Mouse (Mus musculus) intestine, embryonic 14.5 days (tissue): ENCODE measurements around the gene Ciao2a. TPM values are rescaled to one million over a fixed set of nuclear protein-coding genes. Genes with fewer than 3 reads are reported as not detected.

Experiments used
- ATAC-seq: fragments of 200-750 bp; cut with Nextera tagmentation; replicated peaks from 2 replicates; pipeline ENCODE4 v1.8.0; 2017; ENCODE audit warnings: low read depth, moderate number of reproducible peaks, moderate TSS enrichment, moderate library complexity; ENCODE audit not compliant: low FRiP score, low TSS enrichment
- DNase-seq: peaks from one replicate; pipeline ENCODE4 v3.0.0-alpha.2; 2018; ENCODE audit warnings: low spot score
- H3K27ac ChIP-seq: fragments of 300-500 bp; sonication (generic); 2 replicates; pipeline ENCODE4 v1.5.1; 2014; ENCODE audit warnings: low read depth, mild to moderate bottlenecking, control low read depth
- H3K27me3 ChIP-seq: fragments of 300-500 bp; sonication (generic); replicated peaks from 2 replicates; pipeline ENCODE4 v1.6.1; 2014; ENCODE audit warnings: low read length, control low read depth; ENCODE audit not compliant: control insufficient read depth, insufficient read depth
- H3K36me3 ChIP-seq: fragments of 300-500 bp; sonication (generic); 2 replicates; pipeline ENCODE4 v1.6.1; 2014; ENCODE audit warnings: low read length, control low read depth; ENCODE audit not compliant: control insufficient read depth, insufficient read depth
- H3K4me1 ChIP-seq: fragments of 300-500 bp; sonication (generic); replicated peaks from 2 replicates; pipeline ENCODE4 v1.6.1; 2014; ENCODE audit warnings: low read length, control low read depth, mixed read lengths; ENCODE audit not compliant: control insufficient read depth, insufficient read depth
- H3K4me2 ChIP-seq: fragments of 300-500 bp; sonication (generic); 2 replicates; pipeline ENCODE4 v1.6.1; 2014; ENCODE audit warnings: low read length
- H3K4me3 ChIP-seq: fragments of 300-500 bp; sonication (generic); 2 replicates; pipeline ENCODE4 v1.5.1; 2014; ENCODE audit warnings: low read depth, low read length, control low read depth, mixed read lengths
- H3K9ac ChIP-seq: fragments of 300-500 bp; sonication (generic); 2 replicates; pipeline ENCODE4 v1.6.1; 2014; ENCODE audit warnings: mild to moderate bottlenecking, low read length
- H3K9me3 ChIP-seq: fragments of 300-500 bp; sonication (generic); 2 replicates; pipeline ENCODE4 v1.6.1; 2016; ENCODE audit warnings: low read length, control low read depth; ENCODE audit not compliant: control insufficient read depth
- WGBS: fragments of 180-500 bp; shearing (Covaris S2); extraction: QIAGEN DNeasy Blood & Tissue Kit; methylation state at CpG from one replicate; pipeline ENCODE4 v1.1.7; 2014; 5-methylcytosine and 5-hydroxymethylcytosine counted together
- polyA plus RNA-seq: library from polyadenylated mRNA; unstranded; fragments of >200 nt; fragmentation: Nextera tagmentation; extraction: Ambion mirVana; gene quantifications from 2 replicates; pipeline ENCODE4 v1.2.1, GENCODE M21; 2014

The Ciao2a gene
- polyA plus RNA-seq, 1 experiment from 2014 or later = 189 TPM

- DNase-seq (no peak), ATAC-seq (no peak)
- Histone ChIP-seq H3K9ac (no peak overlapping the region), H3K4me2 (no peak overlapping the region), H3K36me3 (peaks cover 64% of the 10 kb centered on the region), H3K27me3 (no peaks in the 10 kb centered on the region), H3K4me3 (no peak overlapping the region), H3K4me1 (no peaks in the 10 kb centered on the region), H3K27ac (no peak overlapping the region), H3K9me3 (no peaks in the 10 kb centered on the region)
- WGBS = 72% methylated on average over 8 of the region's 8 CpGs
Measured at GRCm38 (mm10) chr9:66110126-66110525, 16.3 kb upstream of the Ciao2a start.

GRCm38 (mm10) chr9:66110611-66111379 lies 15.6 kb upstream of the Ciao2a start:
- no peaks in the 10 kb centered on the region for H3K9me3 ChIP-seq
- ATAC-seq = no peak
- no peak overlapping the region for H3K4me3 ChIP-seq
- peaks cover 61% of the 10 kb centered on the region for H3K36me3 ChIP-seq
- H3K4me2 ChIP-seq = no peak overlapping the region
- WGBS = 87% methylated on average over 8 of the region's 8 CpGs
- H3K9ac ChIP-seq = no peak overlapping the region
- H3K4me1 ChIP-seq = no peaks in the 10 kb centered on the region
- no peaks in the 10 kb centered on the region for H3K27me3 ChIP-seq
- no peak for DNase-seq
- H3K27ac ChIP-seq = no peak overlapping the region

DNA sequence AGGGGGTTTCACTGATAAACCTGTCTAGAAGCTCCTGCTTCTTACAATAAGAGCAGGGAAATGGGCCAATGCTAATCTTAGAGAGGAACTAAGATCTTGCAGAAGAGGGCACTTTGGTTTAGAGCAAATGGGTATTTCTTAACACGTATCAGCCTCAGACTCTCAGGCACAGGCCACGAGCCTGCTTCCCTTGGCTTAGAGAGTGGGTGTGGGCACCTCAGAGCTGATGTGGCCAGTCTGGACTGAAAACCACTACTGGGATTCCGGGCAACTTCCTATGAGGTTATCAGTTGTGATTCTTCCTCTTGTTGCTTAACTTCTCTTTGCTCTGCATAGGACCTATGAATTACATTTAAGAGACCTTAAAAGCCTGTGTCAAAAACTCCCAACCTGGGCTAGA lies 12.1 kb upstream of the Ciao2a start:
- H3K36me3 ChIP-seq = peaks cover 31% of the 10 kb centered on the region
- ATAC-seq = no peak
- H3K9ac ChIP-seq = no peak overlapping the region
- no peaks in the 10 kb centered on the region for H3K4me1 ChIP-seq
- no peak for DNase-seq
- H3K9me3 ChIP-seq = no peaks in the 10 kb centered on the region
- H3K27ac ChIP-seq = no peak overlapping the region
- H3K4me2 ChIP-seq = no peak overlapping the region
- no peak overlapping the region for H3K4me3 ChIP-seq
- WGBS = 96% methylated on average over 3 of the region's 3 CpGs
- H3K27me3 ChIP-seq = no peaks in the 10 kb centered on the region

DNA sequence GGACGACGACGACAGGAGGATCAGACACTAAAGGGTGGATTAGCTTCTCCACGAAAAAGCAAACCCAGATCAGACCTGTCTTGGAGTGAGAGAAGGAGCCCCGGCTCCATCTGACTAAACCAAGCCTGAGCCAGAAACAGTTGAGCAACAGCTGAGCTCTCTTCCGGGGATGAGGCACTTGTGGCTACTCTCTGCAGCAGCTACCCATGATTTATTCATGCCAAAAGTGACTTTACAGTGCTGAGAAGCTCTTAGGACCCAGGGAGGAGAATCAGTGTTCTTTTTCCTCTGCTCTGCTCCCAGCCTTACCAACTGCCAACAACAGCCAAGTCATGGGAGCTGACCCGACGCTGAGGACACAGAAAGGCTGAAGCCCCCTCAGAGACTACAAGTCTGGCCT lies 9.5 kb upstream of the Ciao2a start:
- H3K4me1 ChIP-seq = no peaks in the 10 kb centered on the region
- DNase-seq (no peak), ATAC-seq (no peak)
- H3K9me3 ChIP-seq = no peaks in the 10 kb centered on the region
- H3K27me3 ChIP-seq = no peaks in the 10 kb centered on the region
- peaks cover 28% of the 10 kb centered on the region for H3K36me3 ChIP-seq
- H3K4me2 ChIP-seq = no peak overlapping the region
- 64% methylated on average over 8 of the region's 8 CpGs for WGBS
- no peak overlapping the region for H3K4me3 ChIP-seq
- H3K9ac ChIP-seq = no peak overlapping the region
- no peak overlapping the region for H3K27ac ChIP-seq

DNA sequence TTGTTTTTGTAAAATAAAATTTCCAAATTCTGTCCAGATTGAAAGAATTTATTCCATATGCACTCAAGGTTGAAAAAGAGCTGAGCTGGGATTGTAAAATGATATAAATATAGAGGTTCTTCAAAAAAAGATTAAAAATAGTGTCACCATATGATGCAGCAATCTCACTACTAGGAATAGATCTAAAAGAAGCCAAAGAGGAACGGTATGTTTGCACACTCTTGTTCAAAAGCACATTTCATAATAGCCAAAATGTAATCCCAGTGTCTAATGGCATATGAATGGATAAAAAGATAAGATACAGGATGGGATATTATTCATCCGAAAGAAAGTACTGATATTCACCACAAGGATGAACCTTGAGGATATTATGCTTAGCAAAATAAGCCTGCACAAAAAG lies 6.9 kb upstream of the Ciao2a start:
- H3K4me2 ChIP-seq = no peak overlapping the region
- 96% methylated on average over 2 of the region's 2 CpGs for WGBS
- no peak overlapping the region for H3K9ac ChIP-seq
- H3K27me3 ChIP-seq = no peaks in the 10 kb centered on the region
- no peaks in the 10 kb centered on the region for H3K9me3 ChIP-seq
- no peak overlapping the region for H3K4me3 ChIP-seq
- H3K36me3 ChIP-seq = peaks cover 15% of the 10 kb centered on the region
- no peak overlapping the region for H3K27ac ChIP-seq
- ATAC-seq = no peak
- H3K4me1 ChIP-seq = peaks cover 6% of the 10 kb centered on the region; the same call in 1 of the 2 replicates
- DNase-seq = no peak

DNA sequence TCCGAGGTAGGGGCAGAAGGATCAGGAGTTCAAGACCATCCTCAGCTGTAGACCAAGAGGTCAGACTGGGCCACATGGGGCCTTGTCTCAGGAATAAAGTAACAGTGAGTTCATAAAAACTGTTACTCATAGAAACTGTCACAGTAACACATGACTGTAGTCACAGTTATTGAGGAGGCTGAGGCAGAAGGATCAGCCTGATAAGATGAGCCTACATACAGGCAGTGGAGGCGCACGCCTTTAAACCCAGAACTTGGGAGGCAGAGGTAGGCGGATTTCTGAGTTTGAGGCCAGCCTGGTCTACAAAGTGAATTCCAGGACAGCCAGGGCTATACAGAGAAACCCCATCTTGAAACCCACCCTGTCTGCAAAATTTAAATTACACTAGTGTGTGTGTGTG lies 6.3 kb upstream of the Ciao2a start:
- H3K9ac ChIP-seq = no peak overlapping the region
- no peak overlapping the region for H3K27ac ChIP-seq
- H3K4me3 ChIP-seq = no peak overlapping the region
- H3K9me3 ChIP-seq = no peaks in the 10 kb centered on the region
- 89% methylated on average over 4 of the region's 4 CpGs for WGBS
- H3K36me3 ChIP-seq = peaks cover 10% of the 10 kb centered on the region
- H3K27me3 ChIP-seq = no peaks in the 10 kb centered on the region
- H3K4me2 ChIP-seq = no peak overlapping the region
- H3K4me1 ChIP-seq = peaks cover 6% of the 10 kb centered on the region; the same call in 1 of the 2 replicates
- DNase-seq = no peak
- no peak for ATAC-seq

- Histone ChIP-seq H3K27me3 (no peaks in the 10 kb centered on the region), H3K27ac (no peak overlapping the region), H3K4me3 (no peak overlapping the region), H3K36me3 (peaks cover 6% of the 10 kb centered on the region; the same call in 1 of the 2 replicates), H3K4me1 (peaks cover 9% of the 10 kb centered on the region; the same call in 1 of the 2 replicates), H3K9me3 (no peaks in the 10 kb centered on the region), H3K9ac (no peak overlapping the region), H3K4me2 (no peak overlapping the region)
- WGBS = 89% methylated on average over 3 of the region's 3 CpGs
- DNase-seq (no peak), ATAC-seq (no peak)
Measured at GRCm38 (mm10) chr9:66120945-66121344, 5.5 kb upstream of the Ciao2a start.

DNA sequence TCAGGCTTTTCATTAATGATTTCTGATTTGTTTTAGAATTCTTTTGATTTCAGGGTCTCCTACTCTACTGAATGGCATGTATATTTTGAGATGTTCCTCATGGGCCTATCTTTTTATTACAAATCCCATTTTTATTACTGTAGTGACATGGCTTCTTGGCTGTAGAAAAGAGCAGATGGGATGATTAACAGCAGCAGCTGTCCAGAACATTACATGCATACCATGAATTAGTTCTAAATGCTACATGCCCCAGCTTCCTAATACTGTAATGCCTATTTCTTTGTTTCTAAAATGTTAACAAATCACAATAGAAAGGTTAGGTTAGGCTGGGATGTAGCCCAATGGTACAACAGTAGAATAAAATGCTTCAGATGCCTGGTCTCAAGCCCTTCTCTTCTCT lies 5.0 kb upstream of the Ciao2a start:
- no peaks in the 10 kb centered on the region for H3K9me3 ChIP-seq
- no peak overlapping the region for H3K4me2 ChIP-seq
- peaks cover 3% of the 10 kb centered on the region; the same call in 1 of the 2 replicates for H3K36me3 ChIP-seq
- H3K4me3 ChIP-seq = no peak overlapping the region
- no peak overlapping the region for H3K9ac ChIP-seq
- no peak for DNase-seq
- ATAC-seq = no peak
- peaks cover 9% of the 10 kb centered on the region; the same call in 1 of the 2 replicates for H3K4me1 ChIP-seq
- no peaks in the 10 kb centered on the region for H3K27me3 ChIP-seq
- no peak overlapping the region for H3K27ac ChIP-seq

DNA sequence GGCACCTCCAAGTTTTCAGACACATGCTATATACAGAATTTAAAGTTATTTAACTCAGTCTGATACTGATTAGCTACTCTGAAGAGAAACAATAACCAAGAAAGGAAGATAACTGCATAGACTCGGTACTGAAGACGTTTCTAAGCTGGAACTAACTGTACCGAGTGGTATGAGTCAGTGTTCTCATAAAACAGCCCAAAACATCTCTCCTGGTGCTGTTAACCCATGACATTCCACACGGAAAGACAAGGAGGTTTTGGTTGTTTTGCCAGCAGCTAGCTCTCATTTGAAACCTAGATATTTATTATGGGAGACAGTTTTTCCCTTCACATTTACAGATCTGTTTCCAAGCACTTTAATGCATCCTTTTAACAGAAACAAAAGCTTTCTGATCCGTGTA lies 2.8 kb upstream of the Ciao2a start:
- H3K27ac ChIP-seq = no peak overlapping the region
- H3K4me1 ChIP-seq = peaks cover 15% of the 10 kb centered on the region
- H3K36me3 ChIP-seq = 0 out of 2 replicates have a peak, but pooled peaks cover 2% of the 10 kb centered on the region
- H3K4me2 ChIP-seq = peak overlapping the region; percentile 67
- ATAC-seq (no peak), DNase-seq (no peak)
- H3K4me3 ChIP-seq = peak overlapping the region; percentile 83
- peak overlapping the region; percentile 83 for H3K9ac ChIP-seq
- H3K9me3 ChIP-seq = no peaks in the 10 kb centered on the region
- no peaks in the 10 kb centered on the region for H3K27me3 ChIP-seq
- WGBS = 5% methylated on average over 5 of the region's 5 CpGs
